Mouse (Mus musculus) brain, adult 10 weeks (tissue): ENCODE results near the gene Prdx2. TPM values are rescaled to one million over a fixed set of nuclear protein-coding genes. Genes with fewer than 3 reads are reported as not detected.

ENCODE experiments used
- polyA plus RNA-seq: library from polyadenylated mRNA; stranded (reverse); fragments of 350-450 nt; fragmentation: Illumina TruSeq; extraction: RNeasy Lipid Tissue Mini Kit (QIAGEN cat#74804); gene quantifications from one replicate; pipeline ENCODE4 v1.2.3, GENCODE M21; 2015; ENCODE audit warnings: low read depth, low replicate concordance

Gene Prdx2
- polyA plus RNA-seq, result 473 TPM

DNA sequence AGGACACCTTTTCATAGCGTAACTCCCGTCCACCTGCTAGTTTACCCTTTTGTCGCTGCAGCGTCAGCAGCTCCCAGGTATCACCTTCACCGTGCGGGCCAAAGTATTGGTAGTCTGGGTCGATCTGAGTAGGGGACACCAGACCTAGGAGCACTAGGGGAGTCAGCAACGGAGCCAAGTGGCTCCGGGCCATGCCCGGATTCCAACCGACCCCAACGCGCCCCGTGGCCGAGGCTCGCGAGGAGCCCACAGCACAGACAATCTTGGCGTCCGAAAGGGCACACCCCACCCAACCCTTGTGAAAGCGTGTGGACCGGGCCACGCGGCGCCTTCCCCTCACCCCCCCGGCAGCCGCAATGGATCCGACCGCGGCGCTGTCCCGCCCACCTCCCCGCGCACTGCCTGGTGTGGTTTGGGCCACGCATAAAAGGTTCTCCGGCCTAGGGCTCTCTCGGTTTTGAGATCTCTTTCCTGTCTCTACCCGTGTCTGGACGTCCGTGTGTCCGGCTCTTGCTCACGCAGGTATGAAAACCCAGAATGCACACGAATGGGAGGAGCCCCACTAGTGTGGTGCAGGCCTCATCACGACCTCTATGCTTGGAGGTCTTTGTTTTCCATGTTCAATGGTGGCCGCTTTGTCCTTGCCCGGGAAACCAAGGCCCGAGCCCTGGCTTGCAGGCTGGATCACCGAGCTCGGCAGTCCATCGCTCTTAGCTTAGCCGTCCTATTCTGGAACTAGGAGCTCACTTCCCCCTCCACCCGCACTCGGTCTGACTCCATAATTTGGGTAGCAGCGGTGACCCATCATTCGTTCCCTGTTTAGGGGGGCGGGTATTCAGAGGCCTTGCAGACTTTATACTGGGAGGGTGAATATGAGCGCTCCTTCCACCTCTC, at the start of gene Prdx2, which contains the start of the genes Gm49661 and Rnaseh2a:
Gene Prdx2, plus strand, starts transcription at position 347 of the 894 bp plus-strand sequence.
Gene Gm49661, minus strand, starts transcription at position 193 of the 894 bp plus-strand sequence.
Gene Rnaseh2a, minus strand, starts transcription at position 527 of the 894 bp plus-strand sequence.

GRCm38 (mm10) chr8:84936962-84937546, 32.3 kb upstream of the Prdx2 start, which contains the start of gene Mast1:
Gene Mast1 (minus strand): TSS chr8:84937359.

GRCm38 (mm10) chr8:84946528-84947240, 22.7 kb upstream of the Prdx2 start, which contains the start of gene Rtbdn:
Gene Rtbdn (plus strand): TSS chr8:84946991.

GRCm38 (mm10) chr8:84978248-84978940, 9.0 kb downstream of the Prdx2 start, which contains the start of gene Junb:
Gene Junb (minus strand): TSS chr8:84978718.

GRCm38 (mm10) chr8:84990349-84990748, 21.0 kb downstream of the Prdx2 start, which contains the start of gene Hook2:
Gene Hook2 (plus strand): TSS chr8:84990603.

GRCm38 (mm10) chr8:85014431-85014830, 45.0 kb downstream of the Prdx2 start, which contains the start of gene Best2:
Gene Best2 (minus strand): TSS chr8:85014531.

Other genes starting within 250 kb of the Prdx2 start
- gene G430095P16Rik, start 246.6 kb upstream of the Prdx2 start, polyA plus RNA-seq, result not detected
- 90.4 TPM for gene Nfix, start 169.2 kb upstream of the Prdx2 start, polyA plus RNA-seq
- gene Dand5, start 146.8 kb upstream of the Prdx2 start, polyA plus RNA-seq, result 16.9 TPM
- 31.0 TPM for gene Gadd45gip1, start 138.1 kb upstream of the Prdx2 start, polyA plus RNA-seq
- gene Rad23a, start 128.9 kb upstream of the Prdx2 start, polyA plus RNA-seq, result 79.6 TPM
- gene Calr, start 122.7 kb upstream of the Prdx2 start, polyA plus RNA-seq, result 635 TPM
- 39.4 TPM for gene Farsa, start 112.6 kb upstream of the Prdx2 start, polyA plus RNA-seq
- gene Syce2, start 97.5 kb upstream of the Prdx2 start, polyA plus RNA-seq, result 5.3 TPM
- gene Gcdh, start 75.7 kb upstream of the Prdx2 start, polyA plus RNA-seq, result 39.4 TPM
- gene Klf1, start 67.7 kb upstream of the Prdx2 start, polyA plus RNA-seq, result not detected
- gene Dnase2a, start 61.0 kb upstream of the Prdx2 start, polyA plus RNA-seq, result 5.7 TPM
- 44.7 TPM for gene Mast1, start 32.2 kb upstream of the Prdx2 start, polyA plus RNA-seq
- gene Rtbdn, start 22.6 kb upstream of the Prdx2 start, polyA plus RNA-seq, result 1.1 TPM
- not detected for gene Gm49661, start 154 bp upstream of the Prdx2 start, polyA plus RNA-seq
- 42.3 TPM for gene Rnaseh2a, start 180 bp downstream of the Prdx2 start, polyA plus RNA-seq
- gene Junb, start 9.1 kb downstream of the Prdx2 start, polyA plus RNA-seq, result 57.7 TPM
- 10.3 TPM for gene Hook2, start 21.0 kb downstream of the Prdx2 start, polyA plus RNA-seq
- gene Best2, start 44.9 kb downstream of the Prdx2 start, polyA plus RNA-seq, result not detected
- gene Asna1, start 55.7 kb downstream of the Prdx2 start, polyA plus RNA-seq, result 210 TPM
- gene Trir, start 57.2 kb downstream of the Prdx2 start, polyA plus RNA-seq, result 98.7 TPM
- 86.8 TPM for gene Tnpo2, start 67.3 kb downstream of the Prdx2 start, polyA plus RNA-seq
- 19.6 TPM for gene Fbxw9, start 90.5 kb downstream of the Prdx2 start, polyA plus RNA-seq
- 7.4 TPM for gene Gm5741, start 98.4 kb downstream of the Prdx2 start, polyA plus RNA-seq
- gene Dhps, start 102.2 kb downstream of the Prdx2 start, polyA plus RNA-seq, result 80.6 TPM
- 86.9 TPM for gene Wdr83os, start 111.2 kb downstream of the Prdx2 start, polyA plus RNA-seq
- 34.9 TPM for gene Wdr83, start 111.7 kb downstream of the Prdx2 start, polyA plus RNA-seq
- 29.5 TPM for gene Man2b1, start 113.7 kb downstream of the Prdx2 start, polyA plus RNA-seq
- gene Zfp791, start 153.5 kb downstream of the Prdx2 start, polyA plus RNA-seq, result 6.6 TPM
- not detected for gene Cks1brt, start 182.3 kb downstream of the Prdx2 start, polyA plus RNA-seq